Mouse (Mus musculus) myocyte (in vitro differentiated cells): ENCODE results near the gene Kcnk10. TPM values are rescaled to one million over a fixed set of nuclear protein-coding genes. Genes with fewer than 3 reads are reported as not detected.

Experiments used
- H3K27me3 ChIP-seq: one replicate; pipeline ENCODE4 v1.6.1; 2011; ENCODE audit not compliant: control insufficient read depth, insufficient read depth, insufficient read length
- H3K36me3 ChIP-seq: one replicate; pipeline ENCODE4 v1.6.1; 2011; ENCODE audit not compliant: control insufficient read depth, insufficient read depth
- H3K4me2 ChIP-seq: one replicate; pipeline ENCODE4 v1.6.1; 2011; ENCODE audit warnings: low read depth, control low read depth
- H3K4me3 ChIP-seq: one replicate; pipeline ENCODE4 v1.5.1; 2011; ENCODE audit warnings: mild to moderate bottlenecking, control low read depth, moderate library complexity
- H3K79me2 ChIP-seq: one replicate; pipeline ENCODE4 v1.6.1; 2011; ENCODE audit not compliant: control insufficient read depth, insufficient read depth
- H3ac ChIP-seq: one replicate; pipeline ENCODE4 v1.6.1; 2011; ENCODE audit not compliant: control insufficient read depth, insufficient read length
- CEBPB ChIP-seq: IDR thresholded peaks from 2 replicates; pipeline ENCODE4 v1.6.1; 2011; ENCODE audit warnings: mild to moderate bottlenecking, moderate library complexity; ENCODE audit not compliant: poor library complexity, insufficient read depth, severe bottlenecking
- E2F4 ChIP-seq: IDR thresholded peaks from one replicate; pipeline ENCODE4 v1.6.1; 2011; ENCODE audit warnings: mild to moderate bottlenecking, control low read depth, moderate library complexity; ENCODE audit not compliant: insufficient read depth
- MAX ChIP-seq: IDR thresholded peaks from one replicate; pipeline ENCODE4 v1.6.1; 2011; ENCODE audit warnings: low read depth, mild to moderate bottlenecking, control low read depth
- MYOD1 ChIP-seq, 3 experiments: IDR thresholded peaks; one replicate each; pipeline ENCODE4 v1.6.1; 2011; ENCODE audit warnings: control low read depth in 2 of 3, low read depth in 2 of 3, mild to moderate bottlenecking in 2 of 3, moderate library complexity in 1 of 3; ENCODE audit not compliant: insufficient read length in 2 of 3, control insufficient read depth in 1 of 3
- MYOG ChIP-seq, 3 experiments: IDR thresholded peaks; one replicate each; pipeline ENCODE4 v1.6.1; 2011; ENCODE audit warnings: control low read depth in 2 of 3, low read depth in 2 of 3, mild to moderate bottlenecking in 2 of 3; ENCODE audit not compliant: insufficient read length in 2 of 3, control insufficient read depth in 1 of 3, insufficient read depth in 1 of 3
- POLR2A ChIP-seq: IDR thresholded peaks from one replicate; pipeline ENCODE4 v1.6.1; 2011; ENCODE audit warnings: low read depth, mild to moderate bottlenecking, control low read depth, moderate library complexity; ENCODE audit not compliant: insufficient read length
- POLR2AphosphoS2 ChIP-seq: IDR thresholded peaks from one replicate; pipeline ENCODE4 v1.6.1; 2011; ENCODE audit warnings: low read depth, control low read depth; ENCODE audit not compliant: insufficient read length
- REST ChIP-seq: IDR thresholded peaks from one replicate; pipeline ENCODE4 v1.6.1; 2011; ENCODE audit warnings: mild to moderate bottlenecking, control low read depth, moderate library complexity; ENCODE audit not compliant: insufficient read depth, insufficient read length
- SRF ChIP-seq: IDR thresholded peaks from one replicate; pipeline ENCODE4 v1.6.1; 2011; ENCODE audit warnings: low read depth; ENCODE audit not compliant: control insufficient read depth, insufficient read length
- TCF12 ChIP-seq: IDR thresholded peaks from one replicate; pipeline ENCODE4 v1.6.1; 2011; ENCODE audit warnings: mild to moderate bottlenecking, control low read depth; ENCODE audit not compliant: poor library complexity, insufficient read depth, severe bottlenecking
- TCF3 ChIP-seq: IDR thresholded peaks from one replicate; pipeline ENCODE4 v1.6.1; 2011; ENCODE audit warnings: low read depth, control low read depth; ENCODE audit not compliant: insufficient read length
- USF1 ChIP-seq: IDR thresholded peaks from one replicate; pipeline ENCODE4 v1.6.1; 2011; ENCODE audit warnings: low read depth, mild to moderate bottlenecking, control low read depth, moderate library complexity
- polyA plus RNA-seq: library from polyadenylated mRNA; unstranded; fragments of >200 nt; fragmentation: generic; extraction: Trizol; gene quantifications from one replicate; pipeline ENCODE4 v1.2.1, GENCODE M21; 2012; ENCODE audit warnings: missing spikeins

Gene Kcnk10
- polyA plus RNA-seq, 1 experiment = not detected

GRCm38 (mm10) chr12:98467793-98468192, 110.3 kb downstream of the Kcnk10 start:
- Histone ChIP-seq H3ac (no peak overlapping the region), H3K4me2 (no peak overlapping the region), H3K79me2 (no peaks in the 10 kb centered on the region), H3K4me3 (no peak overlapping the region), H3K36me3 (no peaks in the 10 kb centered on the region), H3K27me3 (no peaks in the 10 kb centered on the region)
- TF ChIP-seq MAX (no peak), MYOG (IDR thresholded peaks at IDR 0.05; ENCODE audit: control insufficient read depth in 1 of 3, insufficient read depth in 1 of 3, insufficient read length in 2 of 3, low read depth in 2 of 3) (no peak), CEBPB (no peak), MYOD1 (IDR thresholded peaks at IDR 0.05; ENCODE audit: control insufficient read depth in 1 of 3, insufficient read length in 2 of 3, low read depth in 2 of 3) (no peak), SRF (no peak), REST (no peak), POLR2AphosphoS2 (no peak), USF1 (no peak), TCF3 (no peak), POLR2A (no peak), E2F4 (no peak)

DNA sequence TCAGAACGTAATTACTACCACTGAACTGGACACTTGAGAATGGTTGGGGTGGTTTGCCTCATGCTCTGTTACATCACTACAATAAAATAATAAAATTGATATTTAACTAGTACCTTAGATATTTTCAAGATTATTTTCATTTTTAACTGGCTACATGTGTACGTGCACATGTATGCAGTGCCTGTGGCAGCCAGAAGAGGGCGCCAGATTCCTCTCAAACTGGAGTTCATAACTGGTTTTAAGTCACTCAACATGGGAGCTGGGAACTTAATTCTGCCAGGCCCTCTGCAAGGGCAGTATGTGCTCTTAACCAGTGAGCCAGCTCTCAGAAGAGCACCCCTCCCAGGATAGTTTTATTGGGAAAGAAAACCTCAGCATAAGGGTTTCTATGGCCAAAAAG, 118.2 kb downstream of the Kcnk10 start:
- H3K36me3 ChIP-seq = no peaks in the 10 kb centered on the region
- H3K79me2 ChIP-seq = no peaks in the 10 kb centered on the region
- no peak overlapping the region for H3ac ChIP-seq
- no peak overlapping the region for H3K4me3 ChIP-seq
- H3K27me3 ChIP-seq = no peaks in the 10 kb centered on the region
- no peak overlapping the region for H3K4me2 ChIP-seq
- TF ChIP-seq TCF3 = no peak
- no peak for TF ChIP-seq POLR2A
- TF ChIP-seq USF1 = no peak
- no peak for TF ChIP-seq E2F4
- no peak for TF ChIP-seq MYOG (IDR thresholded peaks at IDR 0.05; ENCODE audit: control insufficient read depth in 1 of 3, insufficient read depth in 1 of 3, insufficient read length in 2 of 3, low read depth in 2 of 3)
- no peak for TF ChIP-seq POLR2AphosphoS2
- no peak for TF ChIP-seq SRF
- no peak for TF ChIP-seq REST
- TF ChIP-seq TCF12 = no peak
- TF ChIP-seq MAX = no peak
- no peak for TF ChIP-seq CEBPB
- TF ChIP-seq MYOD1 (IDR thresholded peaks at IDR 0.05; ENCODE audit: control insufficient read depth in 1 of 3, insufficient read length in 2 of 3, low read depth in 2 of 3) = no peak

GRCm38 (mm10) chr12:98458944-98459343, 119.2 kb downstream of the Kcnk10 start:
- Histone ChIP-seq H3ac (no peak overlapping the region), H3K27me3 (no peaks in the 10 kb centered on the region), H3K4me3 (no peak overlapping the region), H3K36me3 (no peaks in the 10 kb centered on the region), H3K4me2 (no peak overlapping the region), H3K79me2 (no peaks in the 10 kb centered on the region)
- TF ChIP-seq E2F4 = no peak
- TF ChIP-seq CEBPB = no peak
- no peak for TF ChIP-seq TCF3
- TF ChIP-seq MAX = no peak
- TF ChIP-seq TCF12 = no peak
- TF ChIP-seq MYOD1 (IDR thresholded peaks at IDR 0.05; ENCODE audit: control insufficient read depth in 1 of 3, insufficient read length in 2 of 3, low read depth in 2 of 3) = no peak
- TF ChIP-seq REST = no peak
- no peak for TF ChIP-seq SRF
- no peak for TF ChIP-seq MYOG (IDR thresholded peaks at IDR 0.05; ENCODE audit: control insufficient read depth in 1 of 3, insufficient read depth in 1 of 3, insufficient read length in 2 of 3, low read depth in 2 of 3)
- no peak for TF ChIP-seq POLR2A
- no peak for TF ChIP-seq USF1
- no peak for TF ChIP-seq POLR2AphosphoS2

- Histone ChIP-seq H3K4me2 (no peak overlapping the region), H3K36me3 (no peaks in the 10 kb centered on the region), H3K79me2 (no peaks in the 10 kb centered on the region), H3ac (no peak overlapping the region), H3K27me3 (no peaks in the 10 kb centered on the region), H3K4me3 (no peak overlapping the region)
- TF ChIP-seq REST = no peak
- TF ChIP-seq POLR2AphosphoS2 = no peak
- no peak for TF ChIP-seq SRF
- no peak for TF ChIP-seq E2F4
- TF ChIP-seq MAX = no peak
- TF ChIP-seq CEBPB = no peak
- TF ChIP-seq MYOD1 (IDR thresholded peaks at IDR 0.05; ENCODE audit: control insufficient read depth in 1 of 3, insufficient read length in 2 of 3, low read depth in 2 of 3) = no peak
- TF ChIP-seq MYOG (IDR thresholded peaks at IDR 0.05; ENCODE audit: control insufficient read depth in 1 of 3, insufficient read depth in 1 of 3, insufficient read length in 2 of 3, low read depth in 2 of 3) = no peak
- TF ChIP-seq TCF3 = no peak
- no peak for TF ChIP-seq TCF12
- no peak for TF ChIP-seq POLR2A
- no peak for TF ChIP-seq USF1
Observed at GRCm38 (mm10) chr12:98458516-98458915, 119.6 kb downstream of the Kcnk10 start.

DNA sequence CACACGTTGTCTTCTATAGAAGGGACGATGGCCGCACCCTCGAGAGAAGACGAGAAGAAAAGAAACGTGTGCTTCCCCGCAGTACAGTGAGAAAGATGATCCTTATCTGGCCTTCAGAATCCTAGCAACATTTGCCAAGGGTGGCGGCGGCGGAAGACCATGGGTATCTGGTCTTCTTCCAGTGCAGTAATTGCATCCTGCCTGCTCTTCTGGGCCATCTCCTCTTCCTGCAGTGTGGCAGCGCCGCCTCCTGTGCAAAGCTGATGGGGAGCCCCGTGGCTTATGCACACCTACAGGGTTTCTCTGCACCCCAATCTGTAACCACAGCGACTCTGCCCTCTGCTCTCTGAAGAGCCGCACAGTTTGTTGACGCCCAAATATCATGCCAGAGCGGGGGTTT, 124.9 kb downstream of the Kcnk10 start:
- Histone ChIP-seq H3K4me2 (no peak overlapping the region), H3ac (no peak overlapping the region)
- TF ChIP-seq REST (no peak), TCF3 (no peak), POLR2A (no peak), SRF (no peak), TCF12 (no peak), MYOD1 (IDR thresholded peaks at IDR 0.05; ENCODE audit: control insufficient read depth in 1 of 3, insufficient read length in 2 of 3, low read depth in 2 of 3) (no peak), MYOG (IDR thresholded peaks at IDR 0.05; ENCODE audit: control insufficient read depth in 1 of 3, insufficient read depth in 1 of 3, insufficient read length in 2 of 3, low read depth in 2 of 3) (no peak), E2F4 (no peak), POLR2AphosphoS2 (no peak), USF1 (no peak), MAX (no peak), CEBPB (no peak)

More for the DNA sequence above, 124.9 kb downstream of the Kcnk10 start:
- no peak overlapping the region for H3K4me3 ChIP-seq
- H3K27me3 ChIP-seq = no peaks in the 10 kb centered on the region
- H3K36me3 ChIP-seq = no peaks in the 10 kb centered on the region
- no peaks in the 10 kb centered on the region for H3K79me2 ChIP-seq
